Mouse (Mus musculus) heart, embryonic 16.5 days (tissue): ENCODE data around the gene Fgr. TPM values are rescaled to one million over a fixed set of nuclear protein-coding genes. Genes with fewer than 3 reads are reported as not detected.
A peak's percentile ranks its signal among the peaks of the same experiment; 100 is the strongest.

ENCODE experiments used
- ATAC-seq: fragments of 200-750 bp; cut with Nextera tagmentation; replicated peaks from 2 replicates; pipeline ENCODE4 v1.8.0; 2017; ENCODE audit warnings: moderate number of reproducible peaks; ENCODE audit not compliant: insufficient read depth, low FRiP score; ENCODE audit errors: extremely low read depth
- H3K27ac ChIP-seq: fragments of 300-500 bp; sonication (generic); 2 replicates; pipeline ENCODE4 v1.5.1; 2014; ENCODE audit warnings: mild to moderate bottlenecking, low read length, control low read depth, moderate library complexity
- H3K27me3 ChIP-seq: fragments of 300-500 bp; sonication (generic); 2 replicates; pipeline ENCODE4 v1.6.1; 2014; ENCODE audit warnings: low read length, mixed read lengths; ENCODE audit not compliant: control insufficient read depth, insufficient read depth
- H3K36me3 ChIP-seq: fragments of 300-500 bp; sonication (generic); 2 replicates; pipeline ENCODE4 v1.6.1; 2014; ENCODE audit not compliant: control insufficient read depth, insufficient read depth
- H3K4me1 ChIP-seq: fragments of 300-500 bp; sonication (generic); 2 replicates; pipeline ENCODE4 v1.6.1; 2014; ENCODE audit warnings: low read length, mixed read lengths; ENCODE audit not compliant: control insufficient read depth, insufficient read depth
- H3K4me2 ChIP-seq: fragments of 300-500 bp; sonication (generic); 2 replicates; pipeline ENCODE4 v1.6.1; 2014; ENCODE audit warnings: low read depth, mild to moderate bottlenecking, control low read depth, low read length
- H3K4me3 ChIP-seq: fragments of 300-500 bp; sonication (generic); 2 replicates; pipeline ENCODE4 v1.5.1; 2014; ENCODE audit warnings: mild to moderate bottlenecking, control low read depth, low read length
- H3K9ac ChIP-seq: fragments of 300-500 bp; sonication (generic); 2 replicates; pipeline ENCODE4 v1.6.1; 2014; ENCODE audit warnings: low read length, control low read depth
- H3K9me3 ChIP-seq: fragments of 300-500 bp; sonication (generic); replicated peaks from 2 replicates; pipeline ENCODE4 v1.6.1; 2016; ENCODE audit warnings: low read length; ENCODE audit not compliant: control insufficient read depth
- WGBS: fragments of 180-500 bp; shearing (Covaris S2); extraction: QIAGEN DNeasy Blood & Tissue Kit; methylation state at CpG from one replicate; pipeline ENCODE4 v1.1.7; 2014; 5-methylcytosine and 5-hydroxymethylcytosine counted together
- polyA plus RNA-seq: library from polyadenylated mRNA; unstranded; fragments of >200 nt; fragmentation: Nextera tagmentation; extraction: Ambion mirVana; gene quantifications from 2 replicates; pipeline ENCODE4 v1.2.1, GENCODE M21; 2015

The Fgr gene
- polyA plus RNA-seq, 1 experiment from 2014 or later = 1.4 TPM

GRCm38 (mm10) chr4:133011028-133011820 lies 37.3 kb downstream of the Fgr start, which contains the start of gene Ahdc1:
Gene Ahdc1, plus strand, starts transcription at chr4:133011260.
- Histone ChIP-seq H3K4me2 (peak within 1 kb of the TSS; percentile 92), H3K9ac (peak within 1 kb of the TSS; percentile 99), H3K36me3 (no peaks in the 10 kb centered on the region), H3K4me1 (peaks cover 45% of the 10 kb centered on the region), H3K4me3 (peak within 1 kb of the TSS; percentile 93), H3K9me3 (no peaks in the 10 kb centered on the region), H3K27me3 (no peaks in the 10 kb centered on the region), H3K27ac (peak within 1 kb of the TSS; percentile 96)
- ATAC-seq = peak; percentile 75
- under 1% methylated on average over 66 of the region's 66 CpGs for WGBS

GRCm38 (mm10) chr4:133011821-133012775 lies 38.2 kb downstream of the Fgr start:
- H3K9ac ChIP-seq = peak overlapping the region; percentile 99
- peaks cover 53% of the 10 kb centered on the region for H3K4me1 ChIP-seq
- H3K36me3 ChIP-seq = no peaks in the 10 kb centered on the region
- ATAC-seq = no peak; the same call in 1 of the 2 replicates
- no peaks in the 10 kb centered on the region for H3K27me3 ChIP-seq
- peak overlapping the region; percentile 92 for H3K4me2 ChIP-seq
- under 1% methylated on average over 55 of the region's 84 CpGs for WGBS
- peak overlapping the region; percentile 93 for H3K4me3 ChIP-seq
- peak overlapping the region; percentile 96 for H3K27ac ChIP-seq
- H3K9me3 ChIP-seq = no peaks in the 10 kb centered on the region

- under 1% methylated on average over 15 of the region's 17 CpGs for WGBS
- H3K36me3 ChIP-seq = no peaks in the 10 kb centered on the region
- no peak for ATAC-seq
- H3K4me1 ChIP-seq = peaks cover 56% of the 10 kb centered on the region
- no peaks in the 10 kb centered on the region for H3K27me3 ChIP-seq
- H3K27ac ChIP-seq = peak overlapping the region; percentile 96
- H3K4me3 ChIP-seq = peak overlapping the region; percentile 93
- peak overlapping the region; percentile 92 for H3K4me2 ChIP-seq
- H3K9me3 ChIP-seq = no peaks in the 10 kb centered on the region
- H3K9ac ChIP-seq = peak overlapping the region; percentile 99
Observed at GRCm38 (mm10) chr4:133012776-133013265, 38.9 kb downstream of the Fgr start.

- Histone ChIP-seq H3K27ac (peak overlapping the region; percentile 96), H3K9me3 (no peaks in the 10 kb centered on the region), H3K4me1 (peaks cover 53% of the 10 kb centered on the region), H3K9ac (peak overlapping the region; percentile 99), H3K36me3 (no peaks in the 10 kb centered on the region), H3K4me2 (peak overlapping the region; percentile 92), H3K4me3 (peak overlapping the region; percentile 93), H3K27me3 (no peaks in the 10 kb centered on the region)
- WGBS = 5% methylated on average over 17 of the region's 18 CpGs
- peak; percentile 11 for ATAC-seq
Observed at GRCm38 (mm10) chr4:133013266-133013891, 39.5 kb downstream of the Fgr start.

- peak overlapping the region; percentile 99 for H3K9ac ChIP-seq
- WGBS = 33% methylated on average over 5 of the region's 5 CpGs
- H3K9me3 ChIP-seq = no peaks in the 10 kb centered on the region
- H3K27me3 ChIP-seq = no peaks in the 10 kb centered on the region
- H3K4me3 ChIP-seq = peak overlapping the region; percentile 93
- ATAC-seq = no peak
- peak overlapping the region; percentile 96 for H3K27ac ChIP-seq
- no peaks in the 10 kb centered on the region for H3K36me3 ChIP-seq
- peak overlapping the region; percentile 92 for H3K4me2 ChIP-seq
- peaks cover 53% of the 10 kb centered on the region for H3K4me1 ChIP-seq
Observed at GRCm38 (mm10) chr4:133014088-133014487, 40.2 kb downstream of the Fgr start.

- WGBS = 35% methylated on average over 10 of the region's 10 CpGs
- Histone ChIP-seq H3K4me3 (no peak overlapping the region), H3K9me3 (no peaks in the 10 kb centered on the region), H3K4me1 (peaks cover 53% of the 10 kb centered on the region), H3K4me2 (peak overlapping the region; percentile 18; the same call in 1 of the 2 replicates), H3K27ac (peak overlapping the region; percentile 47; the same call in 1 of the 2 replicates), H3K9ac (peak overlapping the region; percentile 27; the same call in 1 of the 2 replicates), H3K27me3 (no peaks in the 10 kb centered on the region), H3K36me3 (no peaks in the 10 kb centered on the region)
- ATAC-seq = no peak
Observed at GRCm38 (mm10) chr4:133014896-133015709, 41.2 kb downstream of the Fgr start.

- Histone ChIP-seq H3K9me3 (no peaks in the 10 kb centered on the region), H3K27me3 (no peaks in the 10 kb centered on the region), H3K4me3 (no peak overlapping the region), H3K4me2 (no peak overlapping the region; the same call in 1 of the 2 replicates), H3K36me3 (no peaks in the 10 kb centered on the region), H3K27ac (peak overlapping the region; percentile 47), H3K4me1 (peaks cover 58% of the 10 kb centered on the region), H3K9ac (peak overlapping the region; percentile 16; the same call in 1 of the 2 replicates)
- ATAC-seq = 0 out of 2 replicates have a peak, but pooled peaks have one; percentile 2
- WGBS = 40% methylated on average over 9 of the region's 9 CpGs
Observed at GRCm38 (mm10) chr4:133015710-133016651, 42.1 kb downstream of the Fgr start.
